Mouse (Mus musculus) T-helper 17 cell (primary cell): ENCODE results near the gene Olfr651.
"Not testable (repeated sequence)": the region's sequence is repeated elsewhere in the genome, so short reads cannot be mapped to it uniquely, and the experiment has no call there.

Experiments
- in situ Hi-C, 2 experiments: fragments of 300-600 bp; cut with MboI, MseI; formaldehyde crosslinking; loops; 1 replicate in 1 of 2; 2 replicates in 1 of 2; pipeline ENCODE4 v1.15.1; 2025; ENCODE audit warnings: high pct_unique_total_duplicates in 2 of 2

Olfr651 gene

GRCm38 (mm10) chr7:104549833-104550232 lies at the start of gene Olfr651:
Gene Olfr651, plus strand, starts transcription at chr7:104550133.
- in situ Hi-C loops, result no loop called here

DNA sequence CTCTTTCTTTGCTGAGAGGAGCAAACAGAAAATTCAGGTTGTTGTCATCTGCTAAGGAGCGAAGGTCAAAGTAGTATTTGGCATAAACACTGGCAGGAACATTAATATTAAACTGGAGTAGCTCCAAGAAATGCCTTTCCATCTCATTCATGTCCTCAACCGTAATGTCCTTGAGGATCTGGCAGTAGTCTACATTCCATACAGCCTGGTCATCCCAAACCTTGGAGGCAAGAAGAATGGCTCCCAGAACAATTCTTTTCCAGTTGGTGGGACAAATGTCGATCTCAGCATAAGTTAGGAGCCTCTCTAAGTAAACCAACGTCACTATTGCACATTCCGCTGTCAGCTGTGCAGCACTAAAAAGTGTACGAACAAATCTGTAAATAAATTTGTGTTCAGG lies 48.7 kb upstream of the Olfr651 start:
- in situ Hi-C loops, result not testable (repeated sequence)

GRCm38 (mm10) chr7:104501589-104502371 lies 48.2 kb upstream of the Olfr651 start:
- in situ Hi-C loops, result no loop called here

DNA sequence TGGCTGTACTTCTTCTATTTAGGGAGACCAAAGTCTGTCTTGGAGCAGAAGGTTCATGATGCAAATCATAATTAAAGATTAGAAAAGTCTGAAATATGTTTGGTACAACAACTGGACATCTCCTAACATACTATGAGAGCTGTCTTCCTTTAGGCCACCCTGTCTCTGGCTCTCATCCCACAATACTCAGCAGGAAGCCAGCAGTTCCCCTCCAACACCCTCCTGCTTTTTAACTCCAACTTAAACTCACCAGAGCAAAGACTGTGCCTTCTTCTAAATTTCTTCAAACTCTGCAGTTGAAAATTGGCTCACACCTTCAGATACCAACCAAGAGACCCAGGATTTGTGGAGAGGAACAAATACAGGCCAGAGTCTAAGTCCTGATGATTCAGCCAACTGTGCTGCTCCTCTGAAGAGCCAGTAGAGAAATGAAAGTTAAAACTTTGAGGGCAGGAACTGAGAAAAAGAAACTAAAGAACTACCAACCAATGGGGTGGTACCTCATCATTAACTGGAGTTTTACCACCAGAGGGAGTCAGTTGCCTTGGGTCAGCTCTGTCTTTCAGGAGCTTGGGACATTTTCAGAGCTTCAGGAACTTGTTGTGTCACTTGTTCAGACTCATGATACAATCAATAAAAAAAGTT lies 42.4 kb upstream of the Olfr651 start, which contains the start of gene Trim30d:
TSS of gene Trim30d (minus strand) at position 429 of the 645 bp plus-strand sequence.
- in situ Hi-C loops, result not testable (repeated sequence)

- in situ Hi-C loops, result no loop called here
Measured at GRCm38 (mm10) chr7:104552700-104553099, 2.8 kb downstream of the Olfr651 start.

GRCm38 (mm10) chr7:104560601-104561000 lies 10.7 kb downstream of the Olfr651 start, which contains the start of gene Olfr652:
Gene Olfr652, plus strand, starts transcription at chr7:104560901.
- in situ Hi-C loops, result no loop called here

DNA sequence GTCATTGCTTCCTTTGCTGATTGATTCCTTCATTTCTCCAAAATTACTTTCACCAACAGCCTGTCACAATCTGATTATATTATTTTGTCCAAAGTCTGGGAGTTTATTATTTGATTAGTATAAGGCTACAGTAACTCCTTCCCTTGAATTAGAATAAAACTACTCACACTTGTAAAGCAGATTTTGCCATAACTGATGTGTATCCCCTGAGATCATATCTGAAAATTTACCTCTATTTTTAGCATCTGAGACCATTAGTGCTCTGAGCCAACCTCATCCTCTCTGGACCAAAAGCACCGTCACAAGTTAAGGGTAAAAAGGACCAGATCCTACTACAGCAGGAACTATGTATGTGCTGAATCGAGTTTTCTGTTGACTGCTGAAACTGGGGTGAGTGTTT lies 27.1 kb downstream of the Olfr651 start, which contains the start of gene Olfr653:
TSS of gene Olfr653 (plus strand) at position 301 of the 400 bp plus-strand sequence.
- in situ Hi-C loops, result loop anchor here in 1 of 2 experiments (10.0 kb wide), 1 partner anchor 362 kb away; the partner anchor contains the start of gene Trim6

GRCm38 (mm10) chr7:104580846-104581245 lies 30.9 kb downstream of the Olfr651 start:
- in situ Hi-C loops, result no loop called here

GRCm38 (mm10) chr7:104581429-104581828 lies 31.5 kb downstream of the Olfr651 start:
- in situ Hi-C loops, result no loop called here

DNA sequence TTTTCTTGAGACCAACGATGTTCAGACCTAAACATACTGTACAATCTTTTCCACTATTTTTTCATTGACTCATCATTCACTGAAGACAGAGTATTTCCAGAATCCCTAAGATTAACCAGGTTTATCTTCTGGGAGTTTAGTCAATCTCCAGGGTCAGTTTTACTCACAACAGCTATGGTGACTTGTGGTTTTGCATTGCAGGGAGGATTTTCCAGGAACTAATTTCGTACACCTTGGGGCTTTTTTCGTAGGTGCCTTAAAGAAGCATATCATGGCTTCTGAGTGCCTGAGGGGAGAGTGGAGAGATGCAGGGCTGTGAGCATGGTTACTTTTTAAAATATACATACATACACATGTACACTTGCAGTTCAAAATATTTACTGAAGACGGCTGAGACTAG lies 36.8 kb downstream of the Olfr651 start, which contains the start of gene Olfr654:
TSS of gene Olfr654 (plus strand) at position 301 of the 400 bp plus-strand sequence.
- in situ Hi-C loops, result no loop called here

DNA sequence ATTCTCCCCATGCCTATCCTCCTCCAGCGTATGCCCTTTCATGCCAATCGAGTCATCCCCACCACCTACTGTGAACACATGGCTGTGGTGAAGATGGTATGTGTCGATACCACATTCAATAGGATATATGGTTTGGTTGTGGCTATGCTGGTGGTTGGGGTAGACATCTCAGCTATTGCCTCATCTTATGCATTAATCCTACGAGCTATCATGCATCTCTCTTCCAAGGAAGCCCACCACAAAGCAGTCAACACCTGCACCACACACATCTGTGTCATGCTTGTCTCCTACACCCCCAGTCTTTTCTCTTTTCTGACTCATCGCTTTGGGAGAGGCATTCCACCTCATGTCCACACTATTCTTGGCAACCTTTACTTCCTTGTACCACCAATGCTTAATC lies 38.3 kb downstream of the Olfr651 start:
- in situ Hi-C loops, result no loop called here

DNA sequence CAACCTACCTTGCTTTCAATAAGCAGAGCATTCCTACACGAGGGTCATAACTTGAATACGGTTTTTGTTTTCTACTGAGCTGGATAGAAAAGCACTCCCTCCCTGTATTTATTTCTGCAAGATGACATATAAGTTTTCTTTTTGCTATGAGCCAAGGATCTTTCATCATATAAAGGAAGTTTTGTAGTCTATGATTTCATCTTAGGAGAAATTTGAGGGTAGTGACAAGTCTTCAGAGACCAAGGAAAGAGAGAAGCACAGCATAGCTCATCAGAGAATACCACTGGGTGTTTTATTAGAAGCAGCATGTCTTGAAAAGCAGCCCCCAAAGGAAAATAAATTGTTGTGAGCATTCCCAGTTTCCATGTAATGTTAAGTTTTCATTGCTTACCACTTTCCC lies 51.7 kb downstream of the Olfr651 start, which contains the start of gene Olfr655:
TSS of gene Olfr655 (minus strand) at position 101 of the 400 bp plus-strand sequence.
- in situ Hi-C loops, result loop anchor here (5.0 to 25.0 kb wide), 6 partner anchors 154 to 911 kb away; partner anchors contain the start of genes Olfr649 (in 1 of the 2) and Trim30b (in 1 of the 2)

DNA sequence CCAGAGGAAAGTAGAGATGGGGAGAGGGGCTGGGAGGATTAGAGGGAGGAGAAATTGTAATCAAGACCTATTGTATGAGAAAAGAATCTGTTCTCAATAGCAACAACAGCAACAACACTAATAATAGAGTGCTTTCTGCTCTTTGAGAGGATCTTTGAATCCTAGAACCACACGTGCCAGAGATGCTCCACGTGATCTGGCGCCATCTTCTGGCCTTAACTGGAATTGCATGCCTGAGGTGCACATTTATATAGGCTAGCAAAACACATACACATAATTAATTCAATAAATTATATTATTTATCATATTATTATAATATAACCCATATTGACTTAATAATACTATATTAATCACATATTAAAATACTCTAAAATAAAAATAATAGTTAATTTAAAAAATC lies 53.2 kb downstream of the Olfr651 start:
- in situ Hi-C loops, result loop anchor here (5.0 to 25.0 kb wide), 6 partner anchors 156 to 909 kb away; partner anchors contain the start of genes Olfr649 (in 1 of the 2) and Trim30b (in 1 of the 2)
